Comparison of ENCODE assay signal across 8 mouse cellular contexts in the genomic region with DNA sequence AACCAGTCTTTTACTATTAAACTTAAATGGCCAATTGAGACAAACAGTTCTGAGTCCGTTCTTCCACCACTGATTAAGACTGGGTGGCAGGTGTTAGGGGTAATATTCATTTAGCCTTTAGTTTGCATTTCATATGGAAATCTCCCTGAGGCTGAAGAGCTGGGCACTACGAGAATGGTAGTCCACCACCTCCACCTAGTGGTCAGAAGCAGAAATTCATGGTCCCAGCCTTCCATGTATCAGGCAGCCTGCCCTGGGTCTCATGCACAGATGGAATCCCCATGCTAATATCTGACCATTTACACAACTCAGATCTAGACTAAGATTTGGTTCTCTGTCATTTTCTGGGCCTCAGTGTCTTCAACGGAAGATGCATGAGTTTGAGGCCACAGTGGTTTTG.
DNase-seq lines count a peak whose midpoint lies in the region; ATAC-seq lines count a peak whose summit lies in the region.

No protein-coding gene starts in this region.

- H3K36me3 ChIP-seq in lung, embryonic 16.5 days (ENCODE audit: control insufficient read depth, insufficient read depth, low read length), result no peaks in the 10 kb centered on the region

- H3K9ac ChIP-seq in lung, embryonic 16.5 days (ENCODE audit: low read length), result no peak overlapping the region

- peak; percentile 60; the same call in 1 of the 2 replicates for ATAC-seq in lung, embryonic 16.5 days (ENCODE audit: low read depth)

- peak; percentile 71 for DNase-seq in gastrocnemius, adult 18-20 months (ENCODE audit: low spot score)
- no peak for DNase-seq in gastrocnemius, postnatal 25 days
- peak; percentile 78 for DNase-seq in adrenal gland, postnatal 10 days
- peak; percentile 58 for DNase-seq in embryo, embryonic 9.5 days (ENCODE audit: extremely low spot score)
- DNase-seq in heart, postnatal 14 days, result peak; percentile 68 to 78
- DNase-seq in layer of hippocampus, adult 11-12 months (ENCODE audit: low spot score), result peak; percentile 75
- peak; percentile 48 for DNase-seq in retina, adult 2 months (ENCODE audit: low read depth, low spot score)

- H3K4me1 ChIP-seq in lung, embryonic 16.5 days (replicated peaks; ENCODE audit: control insufficient read depth, insufficient read depth, low read length), result no peaks in the 10 kb centered on the region

- H3K4me2 ChIP-seq in lung, embryonic 16.5 days (ENCODE audit: low read depth, low read length), result no peak overlapping the region

- WGBS in lung, embryonic 16.5 days, result 4% methylated on average over 3 of the region's 3 CpGs

- H3K9me3 ChIP-seq in lung, embryonic 16.5 days (ENCODE audit: control insufficient read depth, low read length), result no peaks in the 10 kb centered on the region

- H3K4me3 ChIP-seq in lung, embryonic 16.5 days (ENCODE audit: low read length), result no peak overlapping the region

- H3K27ac ChIP-seq in lung, embryonic 16.5 days (ENCODE audit: low read length), result no peak overlapping the region

- intact Hi-C loops in heart, postnatal 14 days (cut with DNase I), result loop anchor here (1.0 to 2.0 kb wide), 2 partner anchors 118 to 294 kb away; no protein-coding TSS in a partner anchor

- no peaks in the 10 kb centered on the region for H3K27me3 ChIP-seq in lung, embryonic 16.5 days (ENCODE audit: control insufficient read depth, insufficient read depth, low read depth, low read length)
